Mouse (Mus musculus): ENCODE measurements around the gene Prkd2. TPM values are rescaled to one million over a fixed set of nuclear protein-coding genes. Genes with fewer than 3 reads are reported as not detected.

The Prkd2 gene
- polyA plus RNA-seq, 1 experiment from 2014 or later: 21.9 TPM

- ATAC-seq (ENCODE audit: insufficient number of reproducible peaks, low FRiP score, low TSS enrichment, low read depth): no peak
- peak within 1 kb of the TSS; percentile 89 for H3K4me3 ChIP-seq
Observed at GRCm38 (mm10) chr7:16815351-16815941, 27.3 kb upstream of the Prkd2 start, which contains the start of gene Strn4. Strn4 (plus strand) TSS chr7:16815889.

GRCm38 (mm10) chr7:16816078-16816474, 26.6 kb upstream of the Prkd2 start:
- Histone ChIP-seq H3K36me3 (peaks cover 18% of the 10 kb centered on the region), H3K27ac (peak overlapping the region; percentile 96), H3K4me2 (peak overlapping the region; percentile 85), H3K9me3 (no peaks in the 10 kb centered on the region), H3K27me3 (peaks cover 19% of the 10 kb centered on the region), H3K4me1 (peaks cover 51% of the 10 kb centered on the region), H3K4me3 (peak overlapping the region; percentile 89), H3K9ac (peak overlapping the region; percentile 99)
- WGBS: under 1% methylated on average over 53 of the region's 55 CpGs
- ATAC-seq (ENCODE audit: insufficient number of reproducible peaks, low FRiP score, low TSS enrichment, low read depth): peak; percentile 66

More at GRCm38 (mm10) chr7:16815351-16815941, 27.3 kb upstream of the Prkd2 start, which contains the start of gene Strn4:
- peak within 1 kb of the TSS; percentile 85 for H3K4me2 ChIP-seq
- peaks cover 18% of the 10 kb centered on the region for H3K36me3 ChIP-seq
- H3K4me1 ChIP-seq: peaks cover 51% of the 10 kb centered on the region
- peak within 1 kb of the TSS; percentile 99 for H3K9ac ChIP-seq
- WGBS: 0% methylated on average over 1 of the region's 1 CpGs
- no peaks in the 10 kb centered on the region for H3K9me3 ChIP-seq
- peaks cover 26% of the 10 kb centered on the region for H3K27me3 ChIP-seq
- H3K27ac ChIP-seq: peak within 1 kb of the TSS; percentile 96

GRCm38 (mm10) chr7:16816475-16817122, 26.1 kb upstream of the Prkd2 start, which contains the start of gene Fkrp:
Fkrp (minus strand) TSS chr7:16816732.
- H3K4me2 ChIP-seq: peak within 1 kb of the TSS; percentile 85
- peak within 1 kb of the TSS; percentile 96 for H3K27ac ChIP-seq
- H3K4me1 ChIP-seq: peaks cover 51% of the 10 kb centered on the region
- ATAC-seq (ENCODE audit: insufficient number of reproducible peaks, low FRiP score, low TSS enrichment, low read depth): peak; percentile 42
- H3K27me3 ChIP-seq: peaks cover 14% of the 10 kb centered on the region
- H3K9me3 ChIP-seq: no peaks in the 10 kb centered on the region
- H3K36me3 ChIP-seq: peaks cover 18% of the 10 kb centered on the region
- H3K4me3 ChIP-seq: peak within 1 kb of the TSS; percentile 89
- under 1% methylated on average over 63 of the region's 64 CpGs for WGBS
- H3K9ac ChIP-seq: peak within 1 kb of the TSS; percentile 99

GRCm38 (mm10) chr7:16817693-16818092, 25.0 kb upstream of the Prkd2 start:
- peaks cover 23% of the 10 kb centered on the region for H3K36me3 ChIP-seq
- H3K27me3 ChIP-seq: 0 out of 2 replicates have a peak, but pooled peaks cover 5% of the 10 kb centered on the region
- no peaks in the 10 kb centered on the region for H3K9me3 ChIP-seq
- H3K4me3 ChIP-seq: peak overlapping the region; percentile 89
- H3K9ac ChIP-seq: peak overlapping the region; percentile 99; the same call in 1 of the 2 replicates
- H3K4me2 ChIP-seq: peak overlapping the region; percentile 85
- no peak overlapping the region for H3K27ac ChIP-seq
- H3K4me1 ChIP-seq: peaks cover 53% of the 10 kb centered on the region
- ATAC-seq (ENCODE audit: insufficient number of reproducible peaks, low FRiP score, low TSS enrichment, low read depth): no peak
- 44% methylated on average over 3 of the region's 3 CpGs for WGBS

- Histone ChIP-seq H3K4me2 (no peak overlapping the region), H3K27ac (no peak overlapping the region), H3K4me3 (no peak overlapping the region), H3K9me3 (no peaks in the 10 kb centered on the region), H3K27me3 (no peaks in the 10 kb centered on the region), H3K9ac (no peak overlapping the region), H3K36me3 (peaks cover 23% of the 10 kb centered on the region), H3K4me1 (peaks cover 53% of the 10 kb centered on the region)
- ATAC-seq (ENCODE audit: insufficient number of reproducible peaks, low FRiP score, low TSS enrichment, low read depth): no peak
- WGBS: 74% methylated on average over 5 of the region's 5 CpGs
Observed at GRCm38 (mm10) chr7:16819794-16820193, 22.9 kb upstream of the Prkd2 start.

GRCm38 (mm10) chr7:16820271-16820763, 22.4 kb upstream of the Prkd2 start:
- H3K27ac ChIP-seq: no peak overlapping the region
- 66% methylated on average over 5 of the region's 5 CpGs for WGBS
- no peak overlapping the region for H3K9ac ChIP-seq
- no peaks in the 10 kb centered on the region for H3K27me3 ChIP-seq
- no peaks in the 10 kb centered on the region for H3K9me3 ChIP-seq
- H3K4me1 ChIP-seq: peaks cover 52% of the 10 kb centered on the region
- H3K4me3 ChIP-seq: no peak overlapping the region
- H3K36me3 ChIP-seq: peaks cover 28% of the 10 kb centered on the region
- H3K4me2 ChIP-seq: no peak overlapping the region
- ATAC-seq (ENCODE audit: insufficient number of reproducible peaks, low FRiP score, low TSS enrichment, low read depth): no peak

- WGBS: 52% methylated on average over 3 of the region's 3 CpGs
- Histone ChIP-seq H3K36me3 (peaks cover 36% of the 10 kb centered on the region), H3K4me3 (no peak overlapping the region), H3K27ac (no peak overlapping the region), H3K4me2 (no peak overlapping the region), H3K9me3 (no peaks in the 10 kb centered on the region), H3K27me3 (no peaks in the 10 kb centered on the region), H3K4me1 (peaks cover 45% of the 10 kb centered on the region), H3K9ac (no peak overlapping the region)
- no peak for ATAC-seq (ENCODE audit: insufficient number of reproducible peaks, low FRiP score, low TSS enrichment, low read depth)
Observed at GRCm38 (mm10) chr7:16821091-16821490, 21.6 kb upstream of the Prkd2 start.

GRCm38 (mm10) chr7:16821669-16822101, 21.0 kb upstream of the Prkd2 start:
- Histone ChIP-seq H3K27ac (no peak overlapping the region), H3K9ac (no peak overlapping the region), H3K4me1 (peaks cover 48% of the 10 kb centered on the region), H3K4me3 (no peak overlapping the region), H3K36me3 (peaks cover 41% of the 10 kb centered on the region), H3K27me3 (no peaks in the 10 kb centered on the region), H3K9me3 (no peaks in the 10 kb centered on the region), H3K4me2 (no peak overlapping the region)
- ATAC-seq (ENCODE audit: insufficient number of reproducible peaks, low FRiP score, low TSS enrichment, low read depth): no peak
- 64% methylated on average over 4 of the region's 4 CpGs for WGBS

- Histone ChIP-seq H3K9ac (no peak overlapping the region), H3K27me3 (no peaks in the 10 kb centered on the region)
Observed at GRCm38 (mm10) chr7:16823734-16824133, 19.0 kb upstream of the Prkd2 start.

GRCm38 (mm10) chr7:16825785-16826184, 16.9 kb upstream of the Prkd2 start:
- 80% methylated on average over 10 of the region's 10 CpGs for WGBS
- no peak for ATAC-seq (ENCODE audit: insufficient number of reproducible peaks, low FRiP score, low TSS enrichment, low read depth)
- H3K36me3 ChIP-seq: peaks cover 82% of the 10 kb centered on the region

More at GRCm38 (mm10) chr7:16823734-16824133, 19.0 kb upstream of the Prkd2 start:
- H3K27ac ChIP-seq: no peak overlapping the region
- H3K4me1 ChIP-seq: peaks cover 32% of the 10 kb centered on the region
- H3K4me2 ChIP-seq: no peak overlapping the region
- 69% methylated on average over 5 of the region's 5 CpGs for WGBS
- ATAC-seq (ENCODE audit: insufficient number of reproducible peaks, low FRiP score, low TSS enrichment, low read depth): no peak
- no peaks in the 10 kb centered on the region for H3K9me3 ChIP-seq
- no peak overlapping the region for H3K4me3 ChIP-seq
- H3K36me3 ChIP-seq: peaks cover 62% of the 10 kb centered on the region

GRCm38 (mm10) chr7:16826571-16826970, 16.1 kb upstream of the Prkd2 start:
- H3K9ac ChIP-seq: no peak overlapping the region
- no peaks in the 10 kb centered on the region for H3K27me3 ChIP-seq
- WGBS: 73% methylated on average over 5 of the region's 5 CpGs
- H3K4me2 ChIP-seq: no peak overlapping the region
- H3K27ac ChIP-seq: no peak overlapping the region
- H3K4me1 ChIP-seq: peaks cover 7% of the 10 kb centered on the region; the same call in 1 of the 2 replicates
- peaks cover 90% of the 10 kb centered on the region for H3K36me3 ChIP-seq
- no peaks in the 10 kb centered on the region for H3K9me3 ChIP-seq
- ATAC-seq (ENCODE audit: insufficient number of reproducible peaks, low FRiP score, low TSS enrichment, low read depth): no peak
- no peak overlapping the region for H3K4me3 ChIP-seq

More at GRCm38 (mm10) chr7:16825785-16826184, 16.9 kb upstream of the Prkd2 start:
- H3K27me3 ChIP-seq: no peaks in the 10 kb centered on the region
- no peaks in the 10 kb centered on the region for H3K9me3 ChIP-seq
- H3K4me1 ChIP-seq: peaks cover 14% of the 10 kb centered on the region; the same call in 1 of the 2 replicates
- H3K4me2 ChIP-seq: no peak overlapping the region
- H3K9ac ChIP-seq: no peak overlapping the region
- no peak overlapping the region for H3K4me3 ChIP-seq
- no peak overlapping the region for H3K27ac ChIP-seq

- H3K27me3 ChIP-seq: no peaks in the 10 kb centered on the region
- no peak overlapping the region for H3K9ac ChIP-seq
- H3K4me1 ChIP-seq: 0 out of 2 replicates have a peak, but pooled peaks cover 2% of the 10 kb centered on the region
- H3K4me2 ChIP-seq: no peak overlapping the region
- no peak overlapping the region for H3K27ac ChIP-seq
- H3K36me3 ChIP-seq: peaks cover 97% of the 10 kb centered on the region
- H3K9me3 ChIP-seq: no peaks in the 10 kb centered on the region
- 72% methylated on average over 4 of the region's 4 CpGs for WGBS
- ATAC-seq (ENCODE audit: insufficient number of reproducible peaks, low FRiP score, low TSS enrichment, low read depth): no peak
- no peak overlapping the region for H3K4me3 ChIP-seq
Observed at GRCm38 (mm10) chr7:16827274-16827673, 15.4 kb upstream of the Prkd2 start.
